Mouse (Mus musculus) embryonic facial prominence, embryonic 12.5 days (tissue): Measurements from ENCODE around the gene Sult4a1. TPM values are rescaled to one million over a fixed set of nuclear protein-coding genes. Genes with fewer than 3 reads are reported as not detected.
A peak's percentile ranks its signal among the peaks of the same experiment; 100 is the strongest.
"Not testable (repeated sequence)": the region's sequence is repeated elsewhere in the genome, so short reads cannot be mapped to it uniquely, and the experiment has no call there.

Experiments
- ATAC-seq: fragments of 200-750 bp; cut with Nextera tagmentation; 2 replicates; pipeline ENCODE4 v1.8.0; 2017; ENCODE audit not compliant: insufficient number of reproducible peaks, insufficient read depth, low FRiP score, low TSS enrichment
- H3K27ac ChIP-seq: fragments of 300-500 bp; sonication (generic); 2 replicates; pipeline ENCODE4 v1.5.1; 2016; ENCODE audit warnings: mild to moderate bottlenecking
- H3K27me3 ChIP-seq: fragments of 300-500 bp; sonication (generic); 2 replicates; pipeline ENCODE4 v1.6.1; 2016; ENCODE audit warnings: mild to moderate bottlenecking, moderate library complexity
- H3K36me3 ChIP-seq: fragments of 300-500 bp; sonication (generic); 2 replicates; pipeline ENCODE4 v1.6.1; 2016; ENCODE audit warnings: mild to moderate bottlenecking
- H3K4me1 ChIP-seq: fragments of 300-500 bp; sonication (generic); 2 replicates; pipeline ENCODE4 v1.6.1; 2016
- H3K4me2 ChIP-seq: fragments of 300-500 bp; sonication (generic); replicated peaks from 2 replicates; pipeline ENCODE4 v1.6.1; 2016; ENCODE audit warnings: mild to moderate bottlenecking, moderate library complexity
- H3K4me3 ChIP-seq: fragments of 300-500 bp; sonication (generic); 2 replicates; pipeline ENCODE4 v1.5.1; 2016; ENCODE audit warnings: mild to moderate bottlenecking
- H3K9ac ChIP-seq: fragments of 300-500 bp; sonication (generic); 2 replicates; pipeline ENCODE4 v1.6.1; 2016; ENCODE audit warnings: mild to moderate bottlenecking, moderate library complexity
- H3K9me3 ChIP-seq: fragments of 300-500 bp; sonication (generic); 2 replicates; pipeline ENCODE4 v1.6.1; 2016; ENCODE audit warnings: mild to moderate bottlenecking, moderate library complexity
- WGBS: fragments of 180-500 bp; shearing (Covaris S2); methylation state at CpG from one replicate; pipeline ENCODE4 v1.1.7; 2016; 5-methylcytosine and 5-hydroxymethylcytosine counted together
- polyA plus RNA-seq: library from polyadenylated mRNA; unstranded; fragments of >200 nt; fragmentation: Nextera tagmentation; extraction: Ambion mirVana; gene quantifications from 2 replicates; pipeline ENCODE4 v1.2.1, GENCODE M21; 2016

Sult4a1 gene
- polyA plus RNA-seq, 1 experiment from 2014 or later = 13.1 TPM

GRCm38 (mm10) chr15:84124086-84124485 lies 18.5 kb upstream of the Sult4a1 start:
- peaks cover 3% of the 10 kb centered on the region; the same call in 1 of the 2 replicates for H3K27me3 ChIP-seq
- no peak overlapping the region for H3K9ac ChIP-seq
- H3K4me2 ChIP-seq = no peak overlapping the region
- H3K4me1 ChIP-seq = no peaks in the 10 kb centered on the region
- H3K9me3 ChIP-seq = no peaks in the 10 kb centered on the region
- WGBS = 65% methylated on average over 7 of the region's 7 CpGs
- no peak overlapping the region for H3K27ac ChIP-seq
- no peak for ATAC-seq
- H3K4me3 ChIP-seq = no peak overlapping the region
- no peaks in the 10 kb centered on the region for H3K36me3 ChIP-seq

GRCm38 (mm10) chr15:84123075-84123474 lies 17.5 kb upstream of the Sult4a1 start, which contains the start of gene Pnpla5:
Pnpla5 (minus strand) TSS chr15:84123175.
- Histone ChIP-seq H3K36me3 (no peaks in the 10 kb centered on the region), H3K27ac (no peak within 1 kb of the TSS), H3K4me1 (no peaks in the 10 kb centered on the region), H3K9me3 (no peaks in the 10 kb centered on the region), H3K9ac (no peak within 1 kb of the TSS), H3K27me3 (peaks cover 6% of the 10 kb centered on the region; the same call in 1 of the 2 replicates), H3K4me2 (no peak within 1 kb of the TSS), H3K4me3 (no peak within 1 kb of the TSS)
- no peak for ATAC-seq
- WGBS = 63% methylated on average over 8 of the region's 8 CpGs

GRCm38 (mm10) chr15:84121036-84121435 lies 15.5 kb upstream of the Sult4a1 start:
- Histone ChIP-seq H3K9ac (no peak overlapping the region), H3K4me3 (no peak overlapping the region), H3K27me3 (peaks cover 6% of the 10 kb centered on the region; the same call in 1 of the 2 replicates), H3K4me1 (no peaks in the 10 kb centered on the region), H3K27ac (no peak overlapping the region), H3K9me3 (no peaks in the 10 kb centered on the region), H3K36me3 (no peaks in the 10 kb centered on the region), H3K4me2 (no peak overlapping the region)
- ATAC-seq = no peak
- WGBS = 80% methylated on average over 7 of the region's 7 CpGs

- Histone ChIP-seq H3K4me2 (no peak overlapping the region), H3K9ac (no peak overlapping the region), H3K27ac (no peak overlapping the region), H3K27me3 (peaks cover 6% of the 10 kb centered on the region; the same call in 1 of the 2 replicates), H3K4me3 (no peak overlapping the region), H3K4me1 (no peaks in the 10 kb centered on the region), H3K36me3 (no peaks in the 10 kb centered on the region), H3K9me3 (no peaks in the 10 kb centered on the region)
- WGBS = 24% methylated on average over 6 of the region's 6 CpGs
- ATAC-seq = no peak
Observed at GRCm38 (mm10) chr15:84120612-84121011, 15.1 kb upstream of the Sult4a1 start.

GRCm38 (mm10) chr15:84116466-84116865 lies 10.9 kb upstream of the Sult4a1 start:
- WGBS = 81% methylated on average over 1 of the region's 1 CpGs

GRCm38 (mm10) chr15:84115727-84116126 lies 10.2 kb upstream of the Sult4a1 start:
- no peaks in the 10 kb centered on the region for H3K9me3 ChIP-seq
- H3K27ac ChIP-seq = no peak overlapping the region
- no peaks in the 10 kb centered on the region for H3K36me3 ChIP-seq
- no peak for ATAC-seq
- H3K27me3 ChIP-seq = peaks cover 6% of the 10 kb centered on the region; the same call in 1 of the 2 replicates
- H3K4me2 ChIP-seq = no peak overlapping the region
- H3K4me1 ChIP-seq = no peaks in the 10 kb centered on the region
- WGBS = 55% methylated on average over 5 of the region's 5 CpGs
- H3K9ac ChIP-seq = no peak overlapping the region
- no peak overlapping the region for H3K4me3 ChIP-seq

More at GRCm38 (mm10) chr15:84116466-84116865, 10.9 kb upstream of the Sult4a1 start:
- no peaks in the 10 kb centered on the region for H3K4me1 ChIP-seq
- H3K4me3 ChIP-seq = no peak overlapping the region
- H3K9ac ChIP-seq = no peak overlapping the region
- peaks cover 6% of the 10 kb centered on the region; the same call in 1 of the 2 replicates for H3K27me3 ChIP-seq
- no peak for ATAC-seq
- no peak overlapping the region for H3K4me2 ChIP-seq
- no peak overlapping the region for H3K27ac ChIP-seq
- no peaks in the 10 kb centered on the region for H3K36me3 ChIP-seq
- H3K9me3 ChIP-seq = no peaks in the 10 kb centered on the region

GRCm38 (mm10) chr15:84113873-84114272 lies 8.3 kb upstream of the Sult4a1 start:
- Histone ChIP-seq H3K9ac (no peak overlapping the region), H3K9me3 (no peaks in the 10 kb centered on the region), H3K36me3 (no peaks in the 10 kb centered on the region), H3K4me3 (no peak overlapping the region), H3K4me2 (no peak overlapping the region), H3K27me3 (0 out of 2 replicates have a peak, but pooled peaks cover 3% of the 10 kb centered on the region), H3K4me1 (no peaks in the 10 kb centered on the region), H3K27ac (no peak overlapping the region)
- WGBS = 75% methylated on average over 6 of the region's 6 CpGs
- no peak for ATAC-seq

GRCm38 (mm10) chr15:84108899-84109298 lies 3.3 kb upstream of the Sult4a1 start:
- Histone ChIP-seq H3K9me3 (no peaks in the 10 kb centered on the region), H3K36me3 (no peaks in the 10 kb centered on the region), H3K4me3 (no peak overlapping the region), H3K4me1 (peaks cover 11% of the 10 kb centered on the region; the same call in 1 of the 2 replicates), H3K4me2 (no peak overlapping the region), H3K27ac (no peak overlapping the region), H3K9ac (no peak overlapping the region), H3K27me3 (peaks cover 38% of the 10 kb centered on the region)
- 4% methylated on average over 13 of the region's 13 CpGs for WGBS
- ATAC-seq = no peak

- Histone ChIP-seq H3K27me3 (peaks cover 49% of the 10 kb centered on the region), H3K27ac (no peak overlapping the region), H3K9me3 (no peaks in the 10 kb centered on the region), H3K4me1 (peaks cover 11% of the 10 kb centered on the region; the same call in 1 of the 2 replicates), H3K4me3 (peak overlapping the region; percentile 53), H3K4me2 (peak overlapping the region; percentile 94), H3K9ac (peak overlapping the region; percentile 42), H3K36me3 (no peaks in the 10 kb centered on the region)
- 12% methylated on average over 12 of the region's 12 CpGs for WGBS
- ATAC-seq = no peak
Observed at GRCm38 (mm10) chr15:84105924-84106500, 458 bp upstream of the Sult4a1 start.

GRCm38 (mm10) chr15:84104626-84105025 lies 928 bp downstream of the Sult4a1 start:
- Histone ChIP-seq H3K4me3 (peak overlapping the region; percentile 53), H3K9ac (no peak overlapping the region), H3K4me2 (peak overlapping the region; percentile 94), H3K27ac (no peak overlapping the region), H3K27me3 (peaks cover 49% of the 10 kb centered on the region), H3K4me1 (peaks cover 11% of the 10 kb centered on the region; the same call in 1 of the 2 replicates), H3K9me3 (no peaks in the 10 kb centered on the region), H3K36me3 (no peaks in the 10 kb centered on the region)
- WGBS = 76% methylated on average over 7 of the region's 7 CpGs
- no peak for ATAC-seq

- not testable (repeated sequence) for H3K9ac ChIP-seq, H3K36me3 ChIP-seq, H3K4me2 ChIP-seq, H3K4me3 ChIP-seq, H3K27me3 ChIP-seq, H3K4me1 ChIP-seq, H3K9me3 ChIP-seq, ATAC-seq, H3K27ac ChIP-seq
- WGBS = 87% methylated on average over 15 of the region's 15 CpGs
Observed at GRCm38 (mm10) chr15:84097536-84097935, 8.0 kb downstream of the Sult4a1 start.

- H3K9me3 ChIP-seq = no peaks in the 10 kb centered on the region
- 89% methylated on average over 8 of the region's 8 CpGs for WGBS
- H3K9ac ChIP-seq = no peak overlapping the region
- ATAC-seq = no peak
- no peak overlapping the region for H3K4me2 ChIP-seq
- no peak overlapping the region for H3K4me3 ChIP-seq
- H3K4me1 ChIP-seq = no peaks in the 10 kb centered on the region
- no peak overlapping the region for H3K27ac ChIP-seq
- no peaks in the 10 kb centered on the region for H3K36me3 ChIP-seq
- H3K27me3 ChIP-seq = no peaks in the 10 kb centered on the region
Observed at GRCm38 (mm10) chr15:84096051-84096450, 9.5 kb downstream of the Sult4a1 start.
